Mouse (Mus musculus) thymus, postnatal 4 days (tissue): ENCODE measurements at regions not wholly inside any gene's neighbourhood (a gene's known extent, or its start where the extent isn't known, plus 50 kb on each side); places are given as distances from the start of the nearest gene placed in this dataset.

Source experiments
- DNase-seq: peaks from one replicate; pipeline ENCODE4 v3.0.0; 2021

DNA sequence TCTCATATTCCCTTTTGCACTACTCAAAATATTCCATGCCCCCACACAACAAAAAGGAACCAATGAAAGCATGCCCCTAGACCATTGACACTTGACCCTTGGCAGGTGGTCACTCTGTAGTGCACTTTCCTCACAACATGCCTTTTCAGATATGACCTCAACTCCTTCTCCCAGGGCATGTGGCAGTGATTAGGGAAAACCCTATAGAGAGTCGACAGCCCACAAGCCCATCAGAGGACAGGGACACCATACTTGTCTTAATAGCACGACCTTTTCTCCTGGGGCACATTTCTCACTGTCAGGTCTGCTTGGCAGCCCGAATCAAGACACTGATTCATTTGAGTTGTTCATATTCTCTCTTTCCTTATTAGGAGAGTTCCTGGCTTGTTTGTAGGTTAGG lies 57.3 kb upstream of the Zc3h12c start:
- no peak for DNase-seq

DNA sequence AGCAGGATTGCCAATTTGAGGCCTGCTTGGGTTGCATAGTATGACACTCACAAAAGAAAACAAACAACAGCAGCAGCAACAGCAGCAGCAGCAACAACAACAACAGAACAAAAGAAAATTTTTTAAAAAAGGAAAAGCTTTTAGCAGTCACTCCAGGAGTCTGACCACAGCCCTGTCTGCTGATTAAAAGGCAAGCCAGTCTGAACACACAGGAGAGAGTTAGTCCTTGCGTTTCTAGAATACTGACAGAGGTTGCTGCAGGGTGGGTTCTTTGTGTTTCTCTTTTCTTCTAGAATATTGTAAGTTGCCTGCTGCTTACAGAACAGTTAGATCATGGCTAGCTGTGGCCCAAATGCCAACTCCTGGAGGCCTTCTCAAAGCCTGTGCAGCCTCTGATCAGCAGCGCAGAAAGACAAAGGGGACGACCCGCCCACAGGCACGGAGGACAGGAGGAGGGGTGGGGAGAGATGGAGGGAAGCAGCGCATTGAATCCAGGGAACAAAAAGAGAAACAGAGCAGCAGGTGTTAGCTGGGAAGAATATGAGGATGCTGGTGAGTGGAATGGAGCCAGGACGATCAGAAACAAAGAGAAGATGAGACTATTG lies 55.2 kb upstream of the Zc3h12c start:
- no peak for DNase-seq
